Mouse (Mus musculus) olfactory bulb, adult 2 months (tissue): Measurements from ENCODE around the gene Ncapg. TPM values are rescaled to one million over a fixed set of nuclear protein-coding genes. Genes with fewer than 3 reads are reported as not detected.
A peak's percentile ranks its signal among the peaks of the same experiment; 100 is the strongest.

Source experiments
- H3K27ac ChIP-seq: fragments of 200-500 bp; 2 replicates; pipeline ENCODE4 v1.5.1; 2012; ENCODE audit warnings: low read depth, low read length; ENCODE audit not compliant: insufficient read depth
- H3K4me1 ChIP-seq: fragments of 200-500 bp; 2 replicates; pipeline ENCODE4 v1.6.1; 2012; ENCODE audit warnings: low read length; ENCODE audit not compliant: control insufficient read depth, insufficient read depth
- H3K4me3 ChIP-seq: fragments of 200-500 bp; 2 replicates; pipeline ENCODE4 v1.5.1; 2012; ENCODE audit warnings: mild to moderate bottlenecking, low read depth, low read length, moderate library complexity; ENCODE audit not compliant: insufficient read depth
- CTCF ChIP-seq: fragments of 200-500 bp; IDR thresholded peaks from 2 replicates; pipeline ENCODE4 v1.5.1; 2012; ENCODE audit warnings: low read depth, mild to moderate bottlenecking, low read length, moderate library complexity; ENCODE audit not compliant: insufficient read depth
- POLR2A ChIP-seq: fragments of 200-500 bp; IDR thresholded peaks from 2 replicates; pipeline ENCODE4 v1.6.1; 2012; ENCODE audit warnings: mild to moderate bottlenecking, low read depth, low read length, moderate library complexity; ENCODE audit not compliant: insufficient read depth
- WGBS: fragments of 180-500 bp; shearing (Covaris S2); methylation state at CpG from one replicate; pipeline ENCODE4 v1.1.7; 2018; 5-methylcytosine and 5-hydroxymethylcytosine counted together
- polyA plus RNA-seq: library from polyadenylated mRNA; stranded (reverse); fragments of >200 nt; gene quantifications from 2 replicates; pipeline ENCODE4 v1.2.4, GENCODE M21; 2012; ENCODE audit warnings: low replicate concordance; ENCODE audit not compliant: missing spikeins, insufficient read depth, insufficient read length

The Ncapg gene
- polyA plus RNA-seq, 1 experiment: not detected

GRCm38 (mm10) chr5:45668324-45668723 is 1.4 kb upstream of the Ncapg start:
- no peak for TF ChIP-seq POLR2A
- TF ChIP-seq CTCF: no peak
- WGBS: 2% methylated on average over 3 of the region's 3 CpGs
- Histone ChIP-seq H3K27ac (no peak overlapping the region), H3K4me1 (0 out of 2 replicates have a peak, but pooled peaks cover 4% of the 10 kb centered on the region), H3K4me3 (no peak overlapping the region)

GRCm38 (mm10) chr5:45668831-45669230 is 888 bp upstream of the Ncapg start:
- no peak for TF ChIP-seq POLR2A
- TF ChIP-seq CTCF: no peak
- H3K27ac ChIP-seq: no peak overlapping the region
- peak overlapping the region; percentile 61; the same call in 1 of the 2 replicates for H3K4me3 ChIP-seq
- WGBS: 0% methylated on average over 3 of the region's 3 CpGs
- H3K4me1 ChIP-seq: 0 out of 2 replicates have a peak, but pooled peaks cover 4% of the 10 kb centered on the region

GRCm38 (mm10) chr5:45669234-45669597 is 503 bp upstream of the Ncapg start:
- Histone ChIP-seq H3K27ac (no peak overlapping the region), H3K4me3 (peak overlapping the region; percentile 61), H3K4me1 (0 out of 2 replicates have a peak, but pooled peaks cover 4% of the 10 kb centered on the region)
- no peak for TF ChIP-seq CTCF
- no peak for TF ChIP-seq POLR2A
- under 1% methylated on average over 27 of the region's 27 CpGs for WGBS

GRCm38 (mm10) chr5:45670280-45670670 is 556 bp downstream of the Ncapg start:
- peak overlapping the region; percentile 61 for H3K4me3 ChIP-seq
- H3K27ac ChIP-seq: no peak overlapping the region
- no peak for TF ChIP-seq POLR2A
- no peak for TF ChIP-seq CTCF
- under 1% methylated on average over 13 of the region's 13 CpGs for WGBS
- H3K4me1 ChIP-seq: 0 out of 2 replicates have a peak, but pooled peaks cover 4% of the 10 kb centered on the region

- Histone ChIP-seq H3K27ac (no peak overlapping the region), H3K4me3 (no peak overlapping the region), H3K4me1 (0 out of 2 replicates have a peak, but pooled peaks cover 4% of the 10 kb centered on the region)
- TF ChIP-seq CTCF (no peak), POLR2A (no peak)
- 42% methylated on average over 5 of the region's 5 CpGs for WGBS
These were observed 1.3 kb downstream of the Ncapg start for GRCm38 (mm10) chr5:45670894-45671494.

- TF ChIP-seq CTCF (no peak), POLR2A (no peak)
- Histone ChIP-seq H3K27ac (no peak overlapping the region), H3K4me3 (no peak overlapping the region), H3K4me1 (0 out of 2 replicates have a peak, but pooled peaks cover 2% of the 10 kb centered on the region)
- WGBS: 94% methylated on average over 1 of the region's 1 CpGs
These were observed 5.3 kb downstream of the Ncapg start for GRCm38 (mm10) chr5:45675032-45675431.

- 89% methylated on average over 4 of the region's 4 CpGs for WGBS
- TF ChIP-seq CTCF (no peak), POLR2A (no peak)
- Histone ChIP-seq H3K4me3 (no peak overlapping the region), H3K4me1 (no peaks in the 10 kb centered on the region), H3K27ac (no peak overlapping the region)
These were observed 7.9 kb downstream of the Ncapg start for GRCm38 (mm10) chr5:45677639-45678038.

- TF ChIP-seq CTCF (no peak), POLR2A (no peak)
- H3K4me3 ChIP-seq: no peak overlapping the region
- no peak overlapping the region for H3K27ac ChIP-seq
- H3K4me1 ChIP-seq: no peaks in the 10 kb centered on the region
These were observed 10.2 kb downstream of the Ncapg start for GRCm38 (mm10) chr5:45679955-45680354.

GRCm38 (mm10) chr5:45683388-45683787 is 13.7 kb downstream of the Ncapg start:
- TF ChIP-seq CTCF (no peak), POLR2A (no peak)
- Histone ChIP-seq H3K4me3 (no peak overlapping the region), H3K4me1 (no peaks in the 10 kb centered on the region), H3K27ac (no peak overlapping the region)
- 94% methylated on average over 1 of the region's 1 CpGs for WGBS
